Mouse (Mus musculus): Measurements from ENCODE around the gene Gm14137.
A peak's percentile ranks its signal among the peaks of the same experiment; 100 is the strongest.

Gm14137 gene

GRCm38 (mm10) chr2:119172862-119173576 is 1.3 kb upstream of the Gm14137 start:
- no peak for DNase-seq (ENCODE audit: low read depth)

DNA sequence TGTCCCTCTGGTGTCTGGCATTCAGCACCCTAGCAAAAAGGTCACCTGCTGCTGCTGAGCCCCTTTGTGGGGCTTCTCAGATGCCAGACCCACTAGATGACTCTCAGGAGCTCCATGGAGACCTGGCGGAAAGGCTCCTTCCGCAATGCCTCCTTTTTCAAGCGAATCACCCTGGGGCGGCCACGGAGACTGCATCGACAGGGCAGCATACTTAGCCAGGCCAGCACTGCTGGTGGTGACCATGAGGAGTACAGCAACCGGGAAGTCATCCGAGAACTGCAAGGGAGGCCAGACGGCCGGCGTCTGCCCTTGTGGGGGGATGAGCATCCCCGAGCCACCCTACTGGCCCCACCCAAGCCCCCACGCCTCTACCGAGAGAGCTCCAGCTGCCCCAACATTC is 557 bp downstream of the Gm14137 start:
- DNase-seq (ENCODE audit: low read depth), result no peak

GRCm38 (mm10) chr2:119175614-119176013 is 1.3 kb downstream of the Gm14137 start:
- DNase-seq (ENCODE audit: low read depth), result no peak

DNA sequence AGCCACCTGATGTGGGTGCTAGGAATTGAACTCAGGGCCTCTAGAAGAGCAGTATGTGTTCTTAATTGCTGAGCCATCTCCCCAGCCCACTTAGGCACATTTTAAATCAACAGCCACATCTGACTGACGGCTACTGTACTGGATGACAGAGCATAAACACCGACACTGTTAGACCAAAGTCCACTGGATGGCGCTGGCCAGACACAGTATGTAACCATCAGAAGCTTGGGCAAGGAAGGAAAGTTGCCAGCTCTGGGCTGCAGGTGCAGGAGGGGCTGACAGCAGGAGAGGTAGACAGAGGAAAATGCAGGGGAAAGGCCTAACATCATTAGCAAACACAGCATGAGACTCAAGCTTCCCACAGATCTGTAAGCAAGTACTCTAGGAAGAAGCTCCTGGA is 2.5 kb downstream of the Gm14137 start:
- no peak for DNase-seq (ENCODE audit: low read depth)

DNA sequence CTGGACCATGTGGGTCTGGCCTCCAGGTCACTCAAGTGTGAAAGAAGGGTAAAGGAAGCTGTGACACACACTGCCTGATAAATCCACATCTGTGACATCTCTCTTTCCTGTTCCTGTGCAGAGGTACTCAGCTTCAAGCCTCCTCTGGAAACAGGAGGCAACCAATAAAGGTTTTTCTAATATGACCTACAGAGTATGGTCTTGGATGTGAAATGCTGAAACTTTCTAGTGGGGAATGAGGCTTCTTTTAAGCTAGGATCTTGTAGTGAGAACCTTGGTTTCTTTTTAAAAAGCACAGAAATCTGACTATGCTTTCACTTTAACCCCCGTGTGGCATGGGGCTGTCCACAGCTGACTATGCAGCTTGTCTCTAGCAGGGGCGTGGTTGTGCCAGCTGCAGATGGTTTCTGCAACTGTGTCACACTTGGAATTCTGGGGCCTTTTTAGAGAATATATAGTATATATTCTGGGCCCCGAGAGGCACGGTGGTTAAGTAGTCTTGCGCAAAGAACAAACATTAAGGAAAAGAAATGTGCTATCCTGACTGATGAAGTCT is 3.2 kb downstream of the Gm14137 start:
- no peak for DNase-seq (ENCODE audit: low read depth)

GRCm38 (mm10) chr2:119182914-119183313 is 8.6 kb downstream of the Gm14137 start:
- DNase-seq (ENCODE audit: low read depth), result no peak

GRCm38 (mm10) chr2:119189029-119189710 is 14.9 kb downstream of the Gm14137 start:
- peak; percentile 71 for DNase-seq (ENCODE audit: low read depth)

DNA sequence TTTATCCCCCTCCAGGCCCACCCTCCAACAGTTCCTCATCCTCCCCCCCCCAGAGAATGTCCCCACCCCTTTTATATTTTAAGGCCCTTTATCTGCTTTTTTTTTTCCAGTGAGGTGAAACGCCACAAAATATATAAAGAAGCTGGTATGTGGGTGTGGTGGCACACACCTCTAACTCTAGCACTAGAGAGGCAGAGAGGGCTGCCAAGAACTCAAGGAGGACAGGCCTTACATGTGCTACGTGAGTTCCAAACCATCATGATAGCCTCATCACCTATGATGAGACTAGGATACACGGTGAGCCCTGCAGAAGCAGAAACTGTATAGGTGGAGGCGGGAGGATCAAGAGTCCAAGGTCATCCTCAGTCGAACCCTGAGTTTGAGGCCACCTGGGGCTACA is 16.7 kb downstream of the Gm14137 start:
- DNase-seq (ENCODE audit: low read depth), result no peak

DNA sequence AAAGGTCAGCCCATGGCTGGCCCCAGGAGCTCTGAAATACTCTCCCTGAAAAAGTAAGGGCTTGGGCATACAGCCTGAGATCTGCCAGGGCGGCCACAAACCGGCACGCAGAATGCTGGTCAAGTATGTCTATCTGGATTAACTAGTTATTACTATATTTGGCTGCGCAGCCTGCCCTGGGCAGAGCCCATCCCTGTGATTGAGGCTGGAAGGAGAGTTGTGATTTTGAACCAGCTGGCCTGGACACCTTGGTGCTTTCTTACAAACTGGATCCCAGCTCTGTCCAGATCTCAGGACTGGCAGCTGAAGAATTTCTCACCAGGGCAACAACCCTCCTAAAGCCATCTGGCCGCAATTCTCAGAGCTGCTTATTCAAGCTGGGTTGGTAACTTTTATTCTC is 19.8 kb downstream of the Gm14137 start:
- DNase-seq (ENCODE audit: low read depth), result no peak

- DNase-seq (ENCODE audit: low read depth), result no peak
These were observed 22.2 kb downstream of the Gm14137 start for GRCm38 (mm10) chr2:119196316-119197108.

DNA sequence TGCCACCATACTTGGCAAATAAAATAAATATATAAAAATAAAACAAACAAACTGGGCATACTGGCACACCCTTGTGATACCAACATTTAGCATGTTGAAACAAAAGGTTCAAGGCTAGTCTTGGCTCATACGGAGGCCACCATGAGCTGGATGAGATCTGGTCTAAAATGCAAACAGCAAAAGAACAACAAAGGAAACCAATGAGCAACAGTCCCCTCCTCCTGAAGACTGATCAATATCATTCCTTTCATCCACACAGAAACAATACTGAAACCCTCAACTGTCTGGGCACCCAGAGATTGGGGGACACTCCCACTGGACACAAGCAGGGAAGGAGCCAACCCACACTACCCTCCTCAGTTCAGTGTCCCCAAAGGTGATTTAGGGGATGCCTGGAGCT is 23.2 kb downstream of the Gm14137 start:
- DNase-seq (ENCODE audit: low read depth), result no peak

DNA sequence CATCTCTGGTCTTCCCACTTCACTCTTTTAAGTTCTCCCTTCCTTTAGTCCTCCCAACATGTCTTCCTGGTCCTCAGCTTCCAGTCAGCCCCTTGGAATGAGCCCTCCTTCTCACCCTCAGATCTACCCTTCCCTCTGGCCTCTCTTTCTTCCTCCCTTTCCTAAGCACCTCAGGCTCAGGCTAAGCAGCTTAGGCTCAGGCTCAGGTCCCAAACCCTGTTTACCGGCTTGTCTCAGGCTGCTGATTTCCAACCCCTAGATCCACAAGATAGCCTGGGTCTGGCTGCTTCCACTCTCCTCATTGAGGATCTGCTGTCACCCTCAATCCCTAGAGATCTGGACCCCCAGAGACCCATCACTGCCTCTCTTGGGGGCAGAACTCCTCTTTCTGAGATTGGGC is 23.7 kb downstream of the Gm14137 start:
- no peak for DNase-seq (ENCODE audit: low read depth)

- DNase-seq (ENCODE audit: low read depth), result no peak
These were observed 24.6 kb downstream of the Gm14137 start for GRCm38 (mm10) chr2:119198934-119199333.

DNA sequence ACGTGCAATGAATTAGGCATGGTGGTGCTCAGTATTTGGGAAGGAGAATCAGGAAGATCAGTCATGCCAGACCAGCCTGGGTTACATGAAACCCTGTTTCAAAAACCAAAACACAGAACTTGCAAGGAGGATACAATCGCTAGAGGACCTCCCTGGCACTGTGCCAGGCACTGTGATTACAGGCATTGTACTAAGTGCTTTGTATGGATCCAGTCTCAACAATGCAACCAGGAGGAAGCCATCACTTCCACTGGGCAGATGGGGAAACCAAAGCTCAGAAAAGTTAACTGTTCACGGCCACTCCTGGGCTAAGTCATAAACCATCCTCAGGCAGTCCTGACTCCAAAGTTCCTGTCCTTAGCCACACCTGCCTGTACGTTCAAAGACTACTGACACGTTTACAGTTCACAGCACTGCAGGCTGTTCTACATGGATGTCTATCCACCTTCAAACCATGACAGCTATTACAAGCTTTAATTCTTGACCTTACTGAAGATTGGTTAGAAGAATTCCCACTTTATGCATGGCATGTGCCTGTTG is 28.7 kb downstream of the Gm14137 start:
- no peak for DNase-seq (ENCODE audit: low read depth)

DNA sequence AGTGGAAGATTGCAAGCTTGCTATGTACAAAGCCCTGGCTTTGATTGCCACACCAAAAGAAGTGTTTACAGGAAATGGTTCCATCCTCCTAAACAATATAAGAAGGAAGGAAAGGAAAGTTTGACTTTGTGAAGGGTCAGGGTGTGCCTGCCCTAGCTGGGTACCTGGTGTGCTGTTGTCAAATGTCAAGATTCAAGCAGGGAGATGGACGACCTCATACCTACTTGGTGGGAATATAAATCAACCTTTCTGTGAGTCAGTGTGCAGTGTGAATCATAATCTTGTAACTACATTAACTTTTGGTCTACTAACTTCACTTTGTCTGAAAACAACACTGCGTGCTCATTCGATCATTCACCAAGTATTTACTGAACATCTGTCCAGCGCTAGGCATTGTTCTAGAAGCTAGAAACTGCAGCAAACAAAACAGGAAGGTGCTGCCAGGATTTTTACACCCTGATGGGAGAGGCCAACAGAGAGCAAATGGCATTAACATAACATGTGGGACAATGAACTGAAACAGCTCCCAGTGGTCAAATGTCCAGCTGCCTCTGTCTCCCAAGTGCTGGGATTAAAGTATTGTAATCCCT is 29.7 kb downstream of the Gm14137 start:
- no peak for DNase-seq (ENCODE audit: low read depth)

- DNase-seq (ENCODE audit: low read depth), result no peak
These were observed 33.6 kb downstream of the Gm14137 start for GRCm38 (mm10) chr2:119207961-119208343.

- DNase-seq (ENCODE audit: low read depth), result peak; percentile 94
These were observed 34.3 kb downstream of the Gm14137 start, which contains the start of the genes Zfyve19 and Dnajc17 for GRCm38 (mm10) chr2:119208344-119209175. Gene Zfyve19, plus strand, starts transcription at chr2:119208617. Gene Dnajc17, minus strand, starts transcription at chr2:119208795.

GRCm38 (mm10) chr2:119209176-119209507 is 34.8 kb downstream of the Gm14137 start:
- no peak for DNase-seq (ENCODE audit: low read depth)
